Mouse (Mus musculus): ENCODE data around the gene Stambp. TPM values are rescaled to one million over a fixed set of nuclear protein-coding genes. Genes with fewer than 3 reads are reported as not detected.

Gene Stambp
- total and polyA plus RNA-seq, 2 experiments, result 6.9 to 7.4 TPM

GRCm38 (mm10) chr6:83536028-83536794, 36.3 kb downstream of the Stambp start, which contains the start of gene Actg2:
TSS of gene Actg2 (minus strand) at chr6:83536265.
- no peak within 1 kb of the TSS for H3K4me3 ChIP-seq (ENCODE audit: insufficient read depth, low read depth, low read length)
- 81% methylated on average over 12 of the region's 12 CpGs for WGBS

GRCm38 (mm10) chr6:83532608-83533007, 39.9 kb downstream of the Stambp start:
- 74% methylated on average over 2 of the region's 2 CpGs for WGBS

More at GRCm38 (mm10) chr6:83536028-83536794, 36.3 kb downstream of the Stambp start, which contains the start of gene Actg2:
- no peaks in the 10 kb centered on the region for H3K4me1 ChIP-seq (ENCODE audit: control insufficient read depth, insufficient read depth, low read length)
- H3K36me3 ChIP-seq (ENCODE audit: control insufficient read depth, insufficient read depth, low read length), result no peaks in the 10 kb centered on the region
- DNase-seq (ENCODE audit: extremely low read depth, low read depth, low spot score), result no peak
- H3K9ac ChIP-seq (ENCODE audit: low read depth, low read length), result no peak within 1 kb of the TSS
- no peak within 1 kb of the TSS for H3K27ac ChIP-seq (replicated peaks; ENCODE audit: insufficient read depth, low read depth, low read length)
- H3K79me2 ChIP-seq (ENCODE audit: control insufficient read depth, insufficient read depth, low read length), result no peaks in the 10 kb centered on the region
- TF ChIP-seq CTCF (IDR thresholded peaks at IDR 0.05; ENCODE audit: low read depth, low read length) (no peak), POLR2A (IDR thresholded peaks at IDR 0.05; ENCODE audit: extremely low read depth, insufficient read depth, low read length) (no peak)
- no peaks in the 10 kb centered on the region for H3K27me3 ChIP-seq (ENCODE audit: control insufficient read depth, insufficient read depth, low read length)

DNA sequence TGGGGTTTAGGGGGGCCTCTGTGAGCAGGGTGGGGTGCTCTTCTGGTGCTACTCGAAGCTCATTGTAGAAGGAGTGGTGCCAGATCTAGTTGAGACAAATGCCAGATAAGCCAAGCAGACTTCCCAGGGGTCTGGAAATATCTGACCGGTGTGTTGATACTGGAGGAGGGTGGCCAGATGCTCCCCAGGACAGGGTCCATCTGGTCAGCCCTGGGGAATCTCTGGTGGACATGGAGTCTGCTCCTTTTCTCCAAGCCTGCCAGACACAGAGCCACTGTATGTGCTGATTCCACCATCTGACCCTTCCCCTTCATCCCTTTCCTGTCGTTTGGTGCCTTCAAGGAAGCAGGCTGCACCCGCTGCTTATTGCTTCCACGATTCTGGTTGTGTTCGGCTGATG, 49.3 kb downstream of the Stambp start:
- no peak overlapping the region for H3K27ac ChIP-seq (replicated peaks; ENCODE audit: insufficient read depth, low read depth, low read length)
- H3K79me2 ChIP-seq (ENCODE audit: control insufficient read depth, insufficient read depth, low read length), result no peaks in the 10 kb centered on the region
- H3K4me3 ChIP-seq (ENCODE audit: insufficient read depth, low read depth, low read length), result no peak overlapping the region
- H3K27me3 ChIP-seq (ENCODE audit: control insufficient read depth, insufficient read depth, low read length), result no peaks in the 10 kb centered on the region
- 31% methylated on average over 6 of the region's 6 CpGs for WGBS
- DNase-seq (ENCODE audit: extremely low read depth, low read depth, low spot score), result no peak
- H3K9ac ChIP-seq (ENCODE audit: low read depth, low read length), result no peak overlapping the region
- H3K4me1 ChIP-seq (ENCODE audit: control insufficient read depth, insufficient read depth, low read length), result no peaks in the 10 kb centered on the region
- TF ChIP-seq CTCF (IDR thresholded peaks at IDR 0.05; ENCODE audit: low read depth, low read length) (no peak), POLR2A (IDR thresholded peaks at IDR 0.05; ENCODE audit: extremely low read depth, insufficient read depth, low read length) (no peak)
- H3K36me3 ChIP-seq (ENCODE audit: control insufficient read depth, insufficient read depth, low read length), result no peaks in the 10 kb centered on the region

More at GRCm38 (mm10) chr6:83532608-83533007, 39.9 kb downstream of the Stambp start:
- Histone ChIP-seq H3K27me3 (ENCODE audit: control insufficient read depth, insufficient read depth, low read length) (no peaks in the 10 kb centered on the region), H3K4me1 (ENCODE audit: control insufficient read depth, insufficient read depth, low read length) (no peaks in the 10 kb centered on the region), H3K4me3 (ENCODE audit: insufficient read depth, low read depth, low read length) (no peak overlapping the region), H3K36me3 (ENCODE audit: control insufficient read depth, insufficient read depth, low read length) (no peaks in the 10 kb centered on the region), H3K79me2 (ENCODE audit: control insufficient read depth, insufficient read depth, low read length) (no peaks in the 10 kb centered on the region), H3K27ac (replicated peaks; ENCODE audit: insufficient read depth, low read depth, low read length) (no peak overlapping the region), H3K9ac (ENCODE audit: low read depth, low read length) (no peak overlapping the region)
- no peak for DNase-seq (ENCODE audit: extremely low read depth, low read depth, low spot score)
- TF ChIP-seq POLR2A (IDR thresholded peaks at IDR 0.05; ENCODE audit: extremely low read depth, insufficient read depth, low read length) (no peak), CTCF (IDR thresholded peaks at IDR 0.05; ENCODE audit: low read depth, low read length) (no peak)

- H3K79me2 ChIP-seq (ENCODE audit: control insufficient read depth, insufficient read depth, low read length), result no peaks in the 10 kb centered on the region
- no peak overlapping the region for H3K9ac ChIP-seq (ENCODE audit: low read depth, low read length)
- H3K27ac ChIP-seq (replicated peaks; ENCODE audit: insufficient read depth, low read depth, low read length), result no peak overlapping the region
- no peak for DNase-seq (ENCODE audit: extremely low read depth, low read depth, low spot score)
- no peaks in the 10 kb centered on the region for H3K27me3 ChIP-seq (ENCODE audit: control insufficient read depth, insufficient read depth, low read length)
- no peak overlapping the region for H3K4me3 ChIP-seq (ENCODE audit: insufficient read depth, low read depth, low read length)
- no peaks in the 10 kb centered on the region for H3K4me1 ChIP-seq (ENCODE audit: control insufficient read depth, insufficient read depth, low read length)
- WGBS, result 59% methylated on average over 6 of the region's 6 CpGs
- TF ChIP-seq CTCF (IDR thresholded peaks at IDR 0.05; ENCODE audit: low read depth, low read length) (no peak), POLR2A (IDR thresholded peaks at IDR 0.05; ENCODE audit: extremely low read depth, insufficient read depth, low read length) (no peak)
- no peaks in the 10 kb centered on the region for H3K36me3 ChIP-seq (ENCODE audit: control insufficient read depth, insufficient read depth, low read length)
These were observed 50.7 kb downstream of the Stambp start for GRCm38 (mm10) chr6:83521784-83522183.

DNA sequence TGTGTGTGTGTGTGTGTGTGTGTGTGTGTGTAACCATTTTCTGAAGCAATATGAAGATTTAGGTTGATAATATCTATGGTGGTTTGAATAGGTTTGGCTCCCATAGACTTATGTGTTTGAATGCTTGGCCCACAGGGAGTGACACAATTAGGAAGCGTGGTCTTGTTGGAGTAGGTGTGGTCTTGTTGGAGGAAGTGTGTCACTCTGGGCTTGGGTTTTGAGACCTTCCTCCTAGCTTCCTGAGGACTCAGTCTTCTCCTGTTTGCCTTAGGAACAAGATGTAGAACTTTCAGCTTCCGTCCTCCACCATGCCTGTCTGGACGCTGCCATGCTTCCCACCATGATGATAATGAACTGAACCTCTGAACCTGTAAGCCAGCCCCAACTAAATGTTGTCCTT, 53.9 kb downstream of the Stambp start:
- H3K4me1 ChIP-seq (ENCODE audit: control insufficient read depth, insufficient read depth, low read length), result no peaks in the 10 kb centered on the region
- H3K36me3 ChIP-seq (ENCODE audit: control insufficient read depth, insufficient read depth, low read length), result no peaks in the 10 kb centered on the region
- no peak overlapping the region for H3K4me3 ChIP-seq (ENCODE audit: insufficient read depth, low read depth, low read length)
- H3K9ac ChIP-seq (ENCODE audit: low read depth, low read length), result no peak overlapping the region
- 78% methylated on average over 3 of the region's 3 CpGs for WGBS
- H3K27ac ChIP-seq (replicated peaks; ENCODE audit: insufficient read depth, low read depth, low read length), result no peak overlapping the region
- no peaks in the 10 kb centered on the region for H3K27me3 ChIP-seq (ENCODE audit: control insufficient read depth, insufficient read depth, low read length)
- H3K79me2 ChIP-seq (ENCODE audit: control insufficient read depth, insufficient read depth, low read length), result no peaks in the 10 kb centered on the region
- no peak for TF ChIP-seq CTCF (IDR thresholded peaks at IDR 0.05; ENCODE audit: low read depth, low read length)
- TF ChIP-seq POLR2A (IDR thresholded peaks at IDR 0.05; ENCODE audit: extremely low read depth, insufficient read depth, low read length), result no peak
- no peak for DNase-seq (ENCODE audit: extremely low read depth, low read depth, low spot score)

DNA sequence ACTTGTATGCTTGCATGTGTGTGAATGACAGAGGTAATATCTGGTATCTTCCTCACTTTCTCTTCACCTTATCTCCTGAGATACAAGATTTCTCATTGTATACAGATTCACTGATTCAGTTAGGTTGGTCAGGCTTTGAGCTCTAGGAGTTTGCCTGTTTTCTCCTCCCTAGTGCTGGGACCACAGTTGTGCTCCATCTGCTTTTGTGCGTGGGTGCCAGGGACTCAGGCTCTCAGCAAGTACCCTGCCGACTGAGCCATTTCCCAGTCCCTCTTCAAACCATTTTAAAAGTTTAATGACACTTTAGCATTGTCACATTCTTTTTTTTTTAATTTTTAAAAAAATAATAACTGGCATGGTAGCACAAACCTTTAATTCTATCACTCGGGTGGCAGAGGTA, 57.4 kb downstream of the Stambp start:
- no peaks in the 10 kb centered on the region for H3K36me3 ChIP-seq (ENCODE audit: control insufficient read depth, insufficient read depth, low read length)
- no peak for DNase-seq (ENCODE audit: extremely low read depth, low read depth, low spot score)

More for the DNA sequence above, 57.4 kb downstream of the Stambp start:
- WGBS, result 72% methylated on average over 3 of the region's 3 CpGs
- TF ChIP-seq CTCF (IDR thresholded peaks at IDR 0.05; ENCODE audit: low read depth, low read length) (no peak), POLR2A (IDR thresholded peaks at IDR 0.05; ENCODE audit: extremely low read depth, insufficient read depth, low read length) (no peak)
- Histone ChIP-seq H3K79me2 (ENCODE audit: control insufficient read depth, insufficient read depth, low read length) (no peaks in the 10 kb centered on the region), H3K9ac (ENCODE audit: low read depth, low read length) (no peak overlapping the region), H3K4me3 (ENCODE audit: insufficient read depth, low read depth, low read length) (no peak overlapping the region), H3K27me3 (ENCODE audit: control insufficient read depth, insufficient read depth, low read length) (no peaks in the 10 kb centered on the region), H3K4me1 (ENCODE audit: control insufficient read depth, insufficient read depth, low read length) (no peaks in the 10 kb centered on the region), H3K27ac (replicated peaks; ENCODE audit: insufficient read depth, low read depth, low read length) (no peak overlapping the region)
